Mouse (Mus musculus) erythroid progenitor cell, adult 5-6 weeks (primary cell): ENCODE results near the gene Nol6. TPM values are rescaled to one million over a fixed set of nuclear protein-coding genes. Genes with fewer than 3 reads are reported as not detected.
A peak's percentile ranks its signal among the peaks of the same experiment; 100 is the strongest.
"Not testable (repeated sequence)": the region's sequence is repeated elsewhere in the genome, so short reads cannot be mapped to it uniquely, and the experiment has no call there.

ENCODE experiments used
- ATAC-seq: replicated peaks from 2 replicates; pipeline ENCODE4 v1.8.0; 2016; ENCODE audit warnings: moderate number of reproducible peaks, mild to moderate bottlenecking, moderate TSS enrichment, inconsistent platforms; ENCODE audit not compliant: poor library complexity, low FRiP score, severe bottlenecking
- total RNA-seq, 2 experiments: library from RNA; stranded (forward) in 1 of 2; stranded (reverse) in 1 of 2; fragments of 150-400 nt in 1 of 2; fragments of 186-747, 209-891 nt in 1 of 2; gene quantifications; 2 replicates each; pipeline versions ENCODE4 v1.2.3 to v1.2.4; 2015 to 2017; ENCODE audit warnings: low replicate concordance in 2 of 2

The Nol6 gene
- total RNA-seq, 2 experiments from 2014 or later = 3.4 to 3.5 TPM

GRCm38 (mm10) chr4:41087459-41088298, 36.6 kb downstream of the Nol6 start:
- ATAC-seq = peak; percentile 86

DNA sequence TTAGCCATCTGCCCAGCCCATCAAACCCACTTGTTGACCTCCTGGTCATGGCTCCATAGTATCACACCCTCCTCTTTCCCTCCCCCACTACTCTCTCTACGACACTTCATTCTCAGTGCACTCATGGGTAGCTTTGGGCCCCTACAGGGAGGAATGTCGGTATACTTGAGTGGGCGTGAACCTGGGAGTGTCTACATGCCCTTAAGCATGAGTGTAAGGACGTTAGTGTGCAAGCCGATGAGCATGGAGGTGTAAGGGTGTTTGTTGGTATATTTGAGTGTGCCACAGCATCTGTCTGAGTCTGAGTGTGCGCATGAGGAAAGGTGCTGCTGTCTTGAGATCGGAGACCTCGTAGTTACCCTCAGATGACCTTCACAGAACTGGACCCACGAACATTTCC, 37.3 kb downstream of the Nol6 start:
- peak; percentile 67 for ATAC-seq

DNA sequence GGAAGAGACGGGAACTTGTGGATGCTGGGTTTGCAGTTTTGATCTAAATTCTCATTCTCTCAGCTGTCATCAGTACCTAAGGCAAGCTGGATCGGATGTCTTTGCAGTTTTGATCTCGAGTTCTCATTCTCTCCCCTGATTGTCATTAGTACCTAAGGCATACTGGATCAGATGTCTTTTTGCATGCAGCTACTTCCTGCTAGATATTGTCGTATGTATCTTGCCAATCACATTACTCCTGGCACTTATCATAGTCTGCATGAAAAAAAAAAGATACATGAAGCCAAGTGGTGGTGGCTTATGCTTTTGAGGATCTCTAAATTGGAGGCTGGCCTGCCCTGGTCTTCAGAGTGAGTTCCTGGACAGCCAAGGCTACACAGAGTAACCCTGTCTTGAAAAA, 39.4 kb downstream of the Nol6 start:
- ATAC-seq = no peak

GRCm38 (mm10) chr4:41082803-41083202, 41.5 kb downstream of the Nol6 start:
- ATAC-seq = not testable (repeated sequence)

DNA sequence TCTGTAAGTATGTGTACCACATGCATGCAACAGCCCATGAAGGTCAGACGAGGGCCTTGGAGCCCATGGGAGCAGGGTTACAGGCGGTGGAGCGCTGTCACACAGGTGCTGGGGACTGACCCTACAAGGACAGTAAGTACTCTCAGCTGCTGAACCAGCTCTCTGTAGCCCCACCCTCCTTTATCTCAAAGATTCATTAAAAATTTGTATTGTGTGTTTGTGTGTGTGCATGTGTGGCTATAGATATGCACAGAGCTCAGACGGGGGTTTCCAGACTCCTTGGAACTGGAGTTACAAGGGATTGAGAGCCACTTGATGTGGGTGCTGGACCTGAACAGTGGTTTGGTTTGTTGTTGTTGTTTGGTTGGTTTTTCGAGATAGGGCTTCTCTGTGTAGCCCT, 42.5 kb downstream of the Nol6 start:
- ATAC-seq = no peak

DNA sequence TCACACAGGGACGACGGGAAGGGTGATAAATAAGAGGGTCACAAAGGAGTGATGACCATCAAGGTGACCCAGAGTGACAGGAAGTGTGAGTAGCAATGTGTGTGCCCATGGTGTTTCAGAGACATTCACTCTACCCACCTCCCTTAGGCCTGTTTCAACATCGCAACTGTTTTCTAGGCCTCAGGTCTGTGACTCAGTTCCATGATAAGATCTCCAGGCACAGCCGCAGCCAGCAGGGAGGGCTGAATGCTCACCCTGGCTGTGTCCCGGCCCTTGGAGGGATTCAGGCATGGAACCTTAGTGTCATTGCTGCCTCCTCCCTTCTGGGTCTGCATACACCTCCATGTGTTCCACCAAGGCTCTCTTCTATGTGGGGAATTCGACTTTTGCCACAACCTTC, 45.5 kb downstream of the Nol6 start:
- 0 out of 2 replicates have a peak, but pooled peaks have one; percentile 26 for ATAC-seq

- ATAC-seq = no peak
These were observed 49.8 kb downstream of the Nol6 start for GRCm38 (mm10) chr4:41074461-41074860.

- no peak for ATAC-seq
These were observed 51.0 kb downstream of the Nol6 start for GRCm38 (mm10) chr4:41073008-41073817.

GRCm38 (mm10) chr4:41071500-41072429, 52.5 kb downstream of the Nol6 start:
- ATAC-seq = no peak

- ATAC-seq = no peak
These were observed 59.1 kb downstream of the Nol6 start for GRCm38 (mm10) chr4:41065196-41065595.

Other genes with a start within 250 kb of the Nol6 start
- not detected in 2 replicates for gene Spink4, start 204.4 kb downstream of the Nol6 start, total RNA-seq (2015; ENCODE audit: low replicate concordance)
- not detected in 2 replicates for gene Spink4, start 204.4 kb downstream of the Nol6 start, total RNA-seq (2017; ENCODE audit: low replicate concordance)
- 93.0 and 125 TPM in 2 replicates for gene Bag1, start 176.2 kb downstream of the Nol6 start, total RNA-seq (2015; ENCODE audit: low replicate concordance)
- gene Bag1, start 176.2 kb downstream of the Nol6 start, total RNA-seq (2017; ENCODE audit: low replicate concordance) = 200 and 234 TPM in 2 replicates
- gene Chmp5, start 176.0 kb downstream of the Nol6 start, total RNA-seq (2015; ENCODE audit: low replicate concordance) = 48.2 and 49.0 TPM in 2 replicates
- 57.5 and 62.0 TPM in 2 replicates for gene Chmp5, start 176.0 kb downstream of the Nol6 start, total RNA-seq (2017; ENCODE audit: low replicate concordance)
- gene Nfx1, start 153.5 kb downstream of the Nol6 start, total RNA-seq (2015; ENCODE audit: low replicate concordance) = 28.8 and 46.5 TPM in 2 replicates
- gene Nfx1, start 153.5 kb downstream of the Nol6 start, total RNA-seq (2017; ENCODE audit: low replicate concordance) = 45.1 and 51.8 TPM in 2 replicates
- not detected in 2 replicates for gene Aqp7, start 76.3 kb downstream of the Nol6 start, total RNA-seq (2015; ENCODE audit: low replicate concordance)
- not detected in 2 replicates for gene Aqp7, start 76.3 kb downstream of the Nol6 start, total RNA-seq (2017; ENCODE audit: low replicate concordance)
- gene Aqp3, start 26.3 kb downstream of the Nol6 start, total RNA-seq (2015; ENCODE audit: low replicate concordance) = not detected in 2 replicates
- gene Aqp3, start 26.3 kb downstream of the Nol6 start, total RNA-seq (2017; ENCODE audit: low replicate concordance) = 0.26 TPM in 1 of 2 replicates, not detected in the other
- gene Ube2r2, start 11.3 kb upstream of the Nol6 start, total RNA-seq (2015; ENCODE audit: low replicate concordance) = 108 and 121 TPM in 2 replicates
- gene Ube2r2, start 11.3 kb upstream of the Nol6 start, total RNA-seq (2017; ENCODE audit: low replicate concordance) = 64.3 and 82.5 TPM in 2 replicates
- 52.3 and 55.8 TPM in 2 replicates for gene Ubap2, start 150.7 kb upstream of the Nol6 start, total RNA-seq (2015; ENCODE audit: low replicate concordance)
- 33.1 and 42.1 TPM in 2 replicates for gene Ubap2, start 150.7 kb upstream of the Nol6 start, total RNA-seq (2017; ENCODE audit: low replicate concordance)
- 58.4 and 77.1 TPM in 2 replicates for gene Dcaf12, start 190.4 kb upstream of the Nol6 start, total RNA-seq (2015; ENCODE audit: low replicate concordance)
- 66.0 and 84.6 TPM in 2 replicates for gene Dcaf12, start 190.4 kb upstream of the Nol6 start, total RNA-seq (2017; ENCODE audit: low replicate concordance)
- 28.5 and 33.1 TPM in 2 replicates for gene Ubap1, start 224.5 kb upstream of the Nol6 start, total RNA-seq (2015; ENCODE audit: low replicate concordance)
- 126 and 198 TPM in 2 replicates for gene Ubap1, start 224.5 kb upstream of the Nol6 start, total RNA-seq (2017; ENCODE audit: low replicate concordance)